Mouse (Mus musculus) G1E (cell line): ENCODE measurements around the gene P3h2. TPM values are rescaled to one million over a fixed set of nuclear protein-coding genes. Genes with fewer than 3 reads are reported as not detected.

Experiments used
- ATAC-seq: 2 replicates; pipeline ENCODE4 v1.8.0; 2016; ENCODE audit warnings: mild to moderate bottlenecking; ENCODE audit not compliant: insufficient number of reproducible peaks, poor library complexity, low FRiP score, severe bottlenecking; ENCODE audit errors: extremely low read depth
- DNase-seq: peaks from one replicate; pipeline ENCODE4 v3.0.0; 2012; ENCODE audit warnings: low spot score
- H3K27me3 ChIP-seq: 2 replicates; pipeline ENCODE4 v1.6.1; 2012; ENCODE audit warnings: mild to moderate bottlenecking, low read length, inconsistent platforms; ENCODE audit not compliant: insufficient read depth
- H3K36me3 ChIP-seq: replicated peaks from 2 replicates; pipeline ENCODE3; 2012; ENCODE audit warnings: mild to moderate bottlenecking, inconsistent platforms
- H3K4me1 ChIP-seq: 2 replicates; pipeline ENCODE4 v1.6.1; 2012; ENCODE audit warnings: low read depth, low read length, inconsistent platforms, mixed read lengths; ENCODE audit not compliant: insufficient read depth
- H3K4me3 ChIP-seq: 2 replicates; pipeline ENCODE4 v1.5.1; 2012; ENCODE audit warnings: low read depth, mild to moderate bottlenecking, inconsistent platforms, low read length, moderate library complexity, mixed read lengths
- H3K9me3 ChIP-seq: replicated peaks from 2 replicates; pipeline ENCODE4 v1.6.1; 2012; ENCODE audit warnings: inconsistent platforms
- CTCF ChIP-seq: IDR thresholded peaks from 2 replicates; pipeline ENCODE4 v1.5.1; 2012; ENCODE audit warnings: low read depth, low read length, inconsistent platforms, mixed read lengths
- GATA1 ChIP-seq: IDR thresholded peaks from 2 replicates; pipeline ENCODE4 v1.6.1; 2012; ENCODE audit warnings: borderline replicate concordance, low read length, inconsistent platforms, mixed read lengths
- GATA2 ChIP-seq: IDR thresholded peaks from 2 replicates; pipeline ENCODE4 v1.6.1; 2012; ENCODE audit warnings: low read depth, low read length, inconsistent platforms, borderline replicate concordance
- POLR2AphosphoS5 ChIP-seq: IDR thresholded peaks from 2 replicates; pipeline ENCODE4 v1.6.1; 2012; ENCODE audit warnings: low read depth, low read length, inconsistent platforms; ENCODE audit not compliant: insufficient replicate concordance
- TAL1 ChIP-seq: conservative IDR thresholded peaks from 2 replicates; pipeline ENCODE4 v1.6.1; 2012; ENCODE audit warnings: low read depth, low read length, inconsistent platforms, mixed read lengths
- polyA plus RNA-seq: library from polyadenylated mRNA; stranded (reverse); fragments of >175 nt; gene quantifications from 2 replicates; pipeline ENCODE4 v1.2.3, GENCODE M21; 2012
- total RNA-seq, 2 experiments: library from RNA; stranded (forward) in 1 of 2; stranded (reverse) in 1 of 2; fragments of 200-1000 nt in 1 of 2; fragments of >200 nt in 1 of 2; fragmentation: Nextera tagmentation in 1 of 2; gene quantifications; 2 replicates each; pipeline ENCODE4 v1.2.3; 2014 to 2017

The P3h2 gene
- total and polyA plus RNA-seq, 3 experiments, result not detected

DNA sequence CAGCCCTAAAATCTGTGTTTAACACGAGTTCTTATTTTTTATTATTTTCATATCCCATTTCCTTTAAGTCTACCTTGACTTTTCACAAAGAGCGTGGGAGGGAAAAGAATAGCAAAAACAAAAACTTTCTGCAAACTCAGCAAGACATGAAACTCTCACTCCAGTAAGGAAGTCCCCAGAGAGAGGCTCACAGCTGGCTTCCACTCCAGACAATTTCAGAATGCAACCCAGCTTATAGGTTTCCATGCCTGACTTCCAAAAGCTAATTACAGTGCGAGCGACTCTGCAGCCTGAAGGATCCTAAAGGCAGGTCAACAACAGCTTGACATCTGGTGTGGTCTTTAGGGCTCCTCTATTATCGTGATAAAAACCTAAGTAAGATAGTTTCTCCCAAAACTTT is 70.5 kb downstream of the P3h2 start:
- no peak for TF ChIP-seq GATA1
- TF ChIP-seq GATA2, result no peak
- TF ChIP-seq TAL1, result no peak
- TF ChIP-seq CTCF, result no peak
- TF ChIP-seq POLR2AphosphoS5, result no peak
- no peak for ATAC-seq
- no peak for DNase-seq
- Histone ChIP-seq H3K4me1 (no peaks in the 10 kb centered on the region), H3K27me3 (no peaks in the 10 kb centered on the region), H3K9me3 (no peaks in the 10 kb centered on the region), H3K36me3 (no peaks in the 10 kb centered on the region), H3K4me3 (no peak overlapping the region)

DNA sequence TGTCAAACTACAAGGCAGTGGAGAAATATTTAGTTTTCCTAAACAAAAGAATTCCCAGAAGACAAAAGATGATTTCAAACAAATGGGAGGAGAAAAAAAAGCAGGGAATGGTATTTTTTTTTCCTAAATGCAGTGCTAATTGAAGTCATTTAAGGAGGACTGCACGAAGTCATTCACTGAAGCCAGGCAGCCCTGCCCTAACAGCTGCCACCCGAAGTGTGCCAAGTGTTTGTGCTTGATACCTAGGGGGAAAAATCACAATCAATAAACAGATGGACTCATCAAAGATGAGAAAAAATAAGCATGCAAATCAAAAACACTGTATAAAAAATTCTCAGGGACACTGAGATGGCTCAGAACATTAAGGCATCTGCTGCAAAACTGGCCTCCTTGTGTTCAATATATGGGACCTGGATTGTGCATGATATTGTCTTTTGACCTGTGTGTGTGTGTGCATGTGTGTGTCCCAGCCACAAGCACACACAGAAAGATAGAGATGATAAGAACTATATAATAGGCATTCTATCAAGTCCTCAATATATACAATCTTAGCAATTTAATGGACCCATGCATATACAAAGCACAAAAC is 76.1 kb downstream of the P3h2 start:
- ATAC-seq, result no peak

DNA sequence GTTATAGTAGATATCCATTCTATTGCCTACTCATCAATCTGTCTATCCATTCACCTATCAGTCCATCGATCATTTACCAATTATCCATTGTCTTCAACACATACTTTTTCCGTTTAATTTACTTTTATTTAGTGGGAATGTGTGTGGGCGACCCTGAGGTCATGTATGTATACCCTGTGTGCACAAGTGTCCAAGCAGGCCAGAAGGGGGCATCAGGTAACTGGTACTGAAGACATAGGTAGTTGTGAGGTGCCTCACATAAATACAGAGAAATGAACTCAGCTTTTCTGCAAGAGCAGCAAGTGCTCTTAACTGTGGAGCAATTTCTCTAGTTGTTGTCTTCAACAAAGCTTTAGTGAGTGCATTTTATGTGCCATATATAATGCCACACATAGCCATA is 79.2 kb downstream of the P3h2 start:
- no peak for ATAC-seq

More for the DNA sequence above, 76.1 kb downstream of the P3h2 start:
- H3K9me3 ChIP-seq, result no peaks in the 10 kb centered on the region
- no peak overlapping the region for H3K4me3 ChIP-seq
- TF ChIP-seq POLR2AphosphoS5 (no peak), GATA1 (no peak), TAL1 (no peak), GATA2 (no peak), CTCF (no peak)
- DNase-seq, result no peak
- no peaks in the 10 kb centered on the region for H3K27me3 ChIP-seq
- H3K4me1 ChIP-seq, result no peaks in the 10 kb centered on the region
- no peaks in the 10 kb centered on the region for H3K36me3 ChIP-seq

DNA sequence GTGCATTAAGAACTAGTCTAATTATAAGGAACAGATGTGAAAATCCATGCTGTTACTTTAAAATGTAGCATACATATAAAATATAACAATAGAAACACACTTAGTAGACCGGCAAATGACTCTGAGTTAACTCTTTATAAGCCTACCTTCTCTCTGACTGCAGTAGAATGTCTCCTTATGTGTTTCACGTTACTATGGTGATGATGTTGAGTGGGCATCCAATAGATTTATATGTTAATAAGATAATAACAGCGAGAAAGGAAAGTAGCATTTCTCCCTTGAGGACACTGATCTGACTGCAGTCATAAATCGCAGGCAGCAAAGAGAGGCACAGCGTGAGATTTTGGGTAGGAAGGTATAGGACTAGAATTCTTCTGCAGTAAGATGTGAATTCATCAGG is 81.0 kb downstream of the P3h2 start:
- no peaks in the 10 kb centered on the region for H3K4me1 ChIP-seq
- TF ChIP-seq POLR2AphosphoS5, result no peak
- TF ChIP-seq TAL1, result no peak
- no peak for TF ChIP-seq GATA2
- no peak for ATAC-seq
- no peaks in the 10 kb centered on the region for H3K36me3 ChIP-seq
- no peak for DNase-seq
- H3K4me3 ChIP-seq, result no peak overlapping the region
- H3K9me3 ChIP-seq, result 0 out of 2 replicates have a peak, but pooled peaks cover 4% of the 10 kb centered on the region
- H3K27me3 ChIP-seq, result no peaks in the 10 kb centered on the region

More for the DNA sequence above, 79.2 kb downstream of the P3h2 start:
- no peak overlapping the region for H3K4me3 ChIP-seq
- no peak for DNase-seq
- no peaks in the 10 kb centered on the region for H3K9me3 ChIP-seq
- H3K36me3 ChIP-seq, result no peaks in the 10 kb centered on the region
- H3K4me1 ChIP-seq, result no peaks in the 10 kb centered on the region
- no peak for TF ChIP-seq GATA2
- TF ChIP-seq POLR2AphosphoS5, result no peak
- no peak for TF ChIP-seq TAL1
- no peak for TF ChIP-seq CTCF
- no peak for TF ChIP-seq GATA1
- H3K27me3 ChIP-seq, result no peaks in the 10 kb centered on the region

DNA sequence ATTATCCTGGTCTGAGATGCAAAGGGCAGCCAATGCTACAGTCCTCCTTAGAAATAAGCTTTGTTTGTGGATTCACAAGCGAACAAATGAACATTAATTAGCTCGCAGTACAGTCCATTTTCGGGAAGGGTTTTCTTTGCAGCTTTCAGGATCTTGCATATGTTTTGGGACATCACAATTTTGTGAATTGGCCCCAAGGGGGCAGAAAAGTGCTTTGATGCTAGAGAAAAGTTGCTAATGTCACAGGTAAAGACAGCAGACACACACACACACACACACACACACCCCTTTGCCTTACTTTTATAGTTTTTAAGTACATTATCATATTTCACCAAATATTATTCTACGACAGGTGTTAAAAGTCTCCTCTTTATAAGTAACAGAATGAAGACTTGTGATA is 82.2 kb downstream of the P3h2 start:
- ATAC-seq, result no peak
- no peak for DNase-seq
- Histone ChIP-seq H3K4me1 (no peaks in the 10 kb centered on the region), H3K9me3 (0 out of 2 replicates have a peak, but pooled peaks cover 4% of the 10 kb centered on the region), H3K27me3 (no peaks in the 10 kb centered on the region), H3K36me3 (no peaks in the 10 kb centered on the region), H3K4me3 (no peak overlapping the region)
- TF ChIP-seq TAL1, result no peak
- TF ChIP-seq CTCF, result no peak
- no peak for TF ChIP-seq GATA1
- TF ChIP-seq POLR2AphosphoS5, result no peak
- TF ChIP-seq GATA2, result no peak

DNA sequence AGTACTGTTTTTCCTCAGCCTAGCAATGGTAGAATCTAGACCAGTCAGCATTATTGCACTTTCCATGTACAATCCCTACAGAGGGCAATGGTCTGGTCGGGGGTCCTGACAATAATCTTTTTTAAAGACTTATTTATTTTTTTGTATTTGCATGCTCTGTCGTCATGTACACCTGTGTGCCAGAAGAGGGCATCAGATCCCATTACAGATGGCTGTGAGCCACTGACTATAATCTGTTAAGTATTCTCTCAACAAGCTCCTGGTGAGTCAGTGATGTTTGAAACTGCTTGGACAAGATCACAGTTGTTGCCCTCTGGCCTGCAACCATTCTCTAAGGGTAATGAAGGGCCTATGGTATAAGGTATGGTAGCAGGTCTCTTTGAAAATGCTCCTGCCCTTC is 83.8 kb downstream of the P3h2 start:
- no peaks in the 10 kb centered on the region for H3K4me1 ChIP-seq
- ATAC-seq, result no peak
- TF ChIP-seq TAL1, result no peak
- TF ChIP-seq GATA1, result no peak
- no peak for TF ChIP-seq GATA2
- no peak for TF ChIP-seq CTCF
- TF ChIP-seq POLR2AphosphoS5, result no peak
- DNase-seq, result no peak
- no peak overlapping the region for H3K4me3 ChIP-seq
- H3K27me3 ChIP-seq, result no peaks in the 10 kb centered on the region
- H3K9me3 ChIP-seq, result 0 out of 2 replicates have a peak, but pooled peaks cover 4% of the 10 kb centered on the region
- H3K36me3 ChIP-seq, result no peaks in the 10 kb centered on the region

DNA sequence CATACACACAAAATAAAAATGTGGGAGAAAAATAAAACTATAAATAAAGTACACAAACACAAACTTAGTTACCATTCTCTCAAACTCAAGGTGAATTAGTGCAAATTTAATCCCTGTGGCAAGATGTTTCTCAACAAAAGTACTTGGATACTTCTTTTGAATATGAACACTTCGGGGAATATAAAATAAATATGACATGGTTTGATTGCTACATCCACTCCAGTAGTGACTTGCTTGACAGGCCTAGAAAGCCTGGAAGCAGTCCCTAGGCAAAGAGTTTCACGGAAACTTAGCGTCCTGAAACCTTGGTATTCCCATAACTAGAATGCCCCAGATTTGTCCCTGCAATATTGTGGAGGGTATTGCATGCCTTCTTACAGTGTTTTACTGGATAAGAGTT is 99.8 kb downstream of the P3h2 start:
- TF ChIP-seq CTCF (no peak), POLR2AphosphoS5 (no peak), GATA1 (no peak), TAL1 (no peak), GATA2 (no peak)
- no peaks in the 10 kb centered on the region for H3K4me1 ChIP-seq
- DNase-seq (no peak), ATAC-seq (no peak)
- no peaks in the 10 kb centered on the region for H3K27me3 ChIP-seq
- H3K4me3 ChIP-seq, result no peak overlapping the region
- H3K36me3 ChIP-seq, result no peaks in the 10 kb centered on the region
- H3K9me3 ChIP-seq, result peaks cover 2% of the 10 kb centered on the region; the same call in 1 of the 2 replicates
